Mouse (Mus musculus): ENCODE results near the gene Snrnp70.
A peak's percentile ranks its signal among the peaks of the same experiment; 100 is the strongest.
"Not testable (repeated sequence)": the region's sequence is repeated elsewhere in the genome, so short reads cannot be mapped to it uniquely, and the experiment has no call there.

Gene Snrnp70

DNA sequence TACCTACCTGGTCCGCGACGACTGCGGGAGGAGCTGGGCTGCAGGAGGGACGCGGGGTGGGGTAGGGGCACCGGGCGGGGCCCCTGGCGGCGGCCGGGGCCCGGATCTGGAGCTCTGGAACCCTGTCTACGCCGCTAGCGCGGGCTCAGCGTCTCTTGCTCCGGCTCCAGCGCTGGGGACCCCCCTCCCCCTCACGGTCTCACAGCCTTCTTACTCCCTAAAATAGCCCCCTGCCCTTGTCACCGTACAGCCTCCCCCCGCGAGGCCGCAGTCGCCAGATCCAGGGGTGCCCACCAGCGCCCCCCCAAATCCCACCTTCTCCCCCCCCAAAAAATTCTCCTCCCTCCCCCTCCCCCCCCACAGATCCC is 28.9 kb downstream of the Snrnp70 start, which contains the start of gene Ppfia3:
TSS of gene Ppfia3 (minus strand) at position 368 of the 368 bp plus-strand sequence.
- no peak for DNase-seq

- peak; percentile 83 for DNase-seq
These were observed 29.5 kb downstream of the Snrnp70 start for GRCm38 (mm10) chr7:45365742-45366651.

- peak; percentile 54 for DNase-seq
These were observed 31.6 kb downstream of the Snrnp70 start for GRCm38 (mm10) chr7:45363983-45364382.

DNA sequence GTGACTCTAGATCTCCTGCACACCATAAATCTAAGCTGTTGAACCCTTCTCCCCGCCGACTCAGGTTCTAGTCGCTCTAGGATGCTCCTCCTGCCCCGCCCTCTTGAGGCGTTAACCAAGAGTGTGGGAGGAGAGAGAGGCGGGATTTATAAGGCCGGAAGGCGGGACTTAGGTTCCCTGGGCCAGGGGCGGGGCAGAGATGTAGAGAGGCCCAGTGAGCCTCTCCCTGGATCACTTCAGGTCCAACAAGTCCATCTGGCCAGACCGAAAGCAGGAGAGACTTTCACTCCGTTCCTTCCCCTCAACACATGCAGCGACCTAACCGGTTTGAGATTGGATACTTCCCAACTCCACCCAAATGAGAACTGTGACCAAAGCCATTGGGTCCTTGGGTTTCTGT is 32.7 kb downstream of the Snrnp70 start:
- peak; percentile 91 for DNase-seq

GRCm38 (mm10) chr7:45361243-45361804 is 34.2 kb downstream of the Snrnp70 start:
- peak; percentile 92 for DNase-seq

DNA sequence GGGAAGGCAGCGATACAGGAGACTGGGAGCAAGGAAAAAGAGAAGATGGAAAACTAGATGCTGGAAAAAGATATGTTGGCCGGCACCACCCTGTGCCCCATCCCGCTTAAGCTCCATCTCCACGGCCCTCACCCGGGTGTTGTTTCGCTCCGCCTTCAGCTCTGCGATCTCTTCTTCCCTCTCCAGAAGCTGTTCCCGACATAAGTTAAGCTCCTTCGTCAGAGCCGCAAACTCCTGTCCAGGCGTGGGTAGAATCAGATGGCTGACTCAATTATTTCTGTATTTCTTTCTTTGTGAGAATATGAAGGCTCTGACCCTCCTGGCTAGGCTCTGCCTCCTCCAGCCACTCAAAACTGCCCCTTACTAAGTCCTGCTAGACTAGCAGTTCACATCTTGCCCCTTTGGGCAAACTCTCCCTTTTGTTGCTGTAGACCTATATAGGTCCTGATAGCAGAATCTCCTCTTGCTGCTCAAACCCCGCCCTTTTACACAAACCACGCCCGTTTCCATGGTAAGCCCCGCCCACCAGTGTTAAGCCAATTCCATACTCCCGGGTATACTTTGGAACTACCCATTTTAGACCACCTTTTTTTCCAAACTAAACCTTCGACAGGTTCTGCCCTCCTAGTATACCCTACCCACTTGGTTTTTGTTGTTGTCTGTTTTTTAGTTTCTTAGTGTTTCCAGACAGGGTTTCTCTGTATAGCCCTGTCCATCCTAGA is 35.0 kb downstream of the Snrnp70 start:
- DNase-seq, result peak; percentile 75

DNA sequence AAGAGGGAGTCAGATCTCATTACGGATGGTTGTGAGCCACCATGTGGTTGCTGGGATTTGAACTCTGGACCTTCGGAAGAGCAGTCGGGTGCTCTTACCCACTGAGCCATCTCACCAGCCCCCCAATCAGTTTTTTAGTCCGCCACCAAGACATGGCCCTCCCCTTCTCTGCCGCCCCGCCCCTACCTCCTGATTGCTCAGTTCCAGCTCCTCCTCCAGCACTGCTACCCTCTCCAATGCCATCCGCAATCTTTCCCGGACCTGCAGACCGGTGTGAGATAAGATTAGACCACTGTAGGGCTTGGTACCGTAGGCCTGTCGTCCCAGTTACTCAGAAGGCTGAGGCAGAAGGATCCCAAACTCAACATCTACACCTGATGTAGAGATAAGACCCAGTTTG is 36.5 kb downstream of the Snrnp70 start:
- DNase-seq, result not testable (repeated sequence)

DNA sequence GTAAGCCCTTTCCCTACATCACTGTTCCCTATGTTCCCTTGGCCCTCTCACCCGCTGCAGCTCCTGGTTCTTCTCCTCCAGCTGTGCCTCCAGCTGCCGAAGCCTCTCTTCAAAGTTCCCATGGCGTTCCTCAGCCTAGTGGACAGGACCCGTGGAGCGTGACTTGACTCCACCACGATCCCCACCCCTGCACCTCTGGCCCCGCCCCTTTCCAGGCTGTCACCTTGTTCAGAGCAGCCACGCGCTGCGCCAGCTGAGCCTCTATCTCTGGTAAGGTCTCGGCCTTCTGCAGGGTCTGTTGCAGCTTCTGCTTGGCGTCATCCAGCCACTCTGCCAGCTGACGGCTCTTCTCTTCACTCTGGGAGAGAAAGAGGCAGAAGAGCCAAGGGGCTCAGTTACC is 39.5 kb downstream of the Snrnp70 start:
- no peak for DNase-seq

DNA sequence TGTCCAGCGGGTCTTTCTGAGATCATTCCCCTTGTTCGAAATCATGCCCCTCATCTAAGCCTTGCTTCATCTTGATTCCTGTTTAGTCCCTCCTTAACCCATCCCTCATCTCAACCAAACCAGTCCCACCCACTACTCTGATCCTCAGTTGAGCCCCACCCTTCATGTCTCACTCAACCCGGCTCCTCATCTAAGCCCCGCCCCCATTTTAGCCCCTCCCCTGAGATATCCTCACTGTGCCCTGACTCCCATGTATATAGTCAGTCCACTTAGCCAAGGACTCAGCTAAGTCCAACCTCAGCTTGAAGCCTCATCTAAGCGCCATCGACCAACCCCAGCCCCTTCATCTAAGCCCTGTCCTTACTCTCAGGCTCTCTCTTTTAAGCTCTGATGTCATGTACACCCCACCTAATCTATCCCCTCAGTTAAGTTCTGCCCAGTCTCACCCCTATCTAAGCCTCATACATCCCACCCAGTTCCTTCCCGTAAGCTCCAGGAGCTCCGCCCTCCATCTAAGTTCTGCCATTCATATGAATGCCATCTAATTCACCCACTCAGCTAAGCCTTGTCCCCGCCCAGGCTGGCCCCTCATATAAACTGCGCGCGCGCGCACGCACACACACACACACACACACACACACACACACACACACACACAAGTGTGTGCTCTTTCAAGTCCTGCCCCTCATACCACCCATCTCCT is 40.1 kb downstream of the Snrnp70 start:
- DNase-seq, result no peak

GRCm38 (mm10) chr7:45353041-45353440 is 42.5 kb downstream of the Snrnp70 start:
- no peak for DNase-seq

DNA sequence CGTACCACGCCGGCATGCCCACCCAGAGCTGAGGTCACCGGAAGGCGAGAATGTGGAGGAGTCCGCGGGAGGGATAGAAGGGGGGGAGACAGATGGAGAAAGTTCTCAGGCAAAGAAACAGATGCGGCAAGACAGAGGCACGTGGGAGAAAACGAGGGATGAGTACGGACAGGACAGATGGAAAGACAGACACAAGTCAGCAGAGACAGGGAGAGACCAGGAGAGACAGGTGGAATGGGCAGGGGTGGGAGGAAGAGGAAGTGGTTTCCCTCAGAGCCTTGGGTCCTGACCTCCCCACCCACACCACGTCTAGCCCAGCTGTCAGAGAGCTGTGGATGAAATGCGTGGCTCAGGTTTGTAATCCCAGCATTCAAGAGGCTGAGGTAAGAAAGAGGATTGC is 48.6 kb downstream of the Snrnp70 start:
- DNase-seq, result peak; percentile 2

DNA sequence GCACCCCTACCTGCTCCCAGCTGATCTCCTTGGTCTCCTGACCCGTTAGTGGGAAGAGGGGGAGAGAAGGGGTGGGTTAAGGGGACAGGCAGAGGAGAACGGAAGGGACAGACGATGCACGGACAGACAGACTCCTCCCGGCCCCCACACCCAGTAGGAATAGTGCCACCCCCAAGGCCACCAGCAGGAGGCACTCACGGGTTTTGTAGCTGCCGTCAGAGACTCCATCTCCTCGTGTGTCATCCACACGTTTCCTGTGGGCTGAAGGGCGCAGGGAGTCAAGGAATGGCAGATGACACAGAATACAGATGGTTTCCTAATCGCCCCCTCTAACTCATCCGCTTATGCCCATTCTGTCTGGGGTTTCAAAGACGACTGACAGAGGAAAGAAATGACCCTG is 52.0 kb downstream of the Snrnp70 start:
- DNase-seq, result peak; percentile 37

DNA sequence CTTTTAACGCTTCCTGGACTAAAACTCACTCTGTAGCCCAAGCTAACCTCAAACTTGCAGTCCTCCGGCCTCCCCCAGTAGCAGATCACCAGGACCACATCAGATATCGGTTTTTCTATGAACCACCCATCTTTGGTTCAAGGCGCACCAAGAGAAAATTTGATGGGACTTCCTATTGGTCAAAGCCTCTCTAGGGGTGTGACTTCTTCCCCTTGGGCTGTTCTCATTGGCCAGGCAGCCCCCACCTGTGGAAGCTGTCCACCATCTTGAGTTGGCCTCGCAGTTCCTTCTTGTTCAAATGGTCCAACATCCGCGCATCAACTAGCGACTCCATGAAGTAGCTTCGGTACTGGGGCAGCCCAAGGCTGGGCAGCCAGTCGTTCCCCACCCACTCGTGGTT is 53.5 kb downstream of the Snrnp70 start:
- no peak for DNase-seq

DNA sequence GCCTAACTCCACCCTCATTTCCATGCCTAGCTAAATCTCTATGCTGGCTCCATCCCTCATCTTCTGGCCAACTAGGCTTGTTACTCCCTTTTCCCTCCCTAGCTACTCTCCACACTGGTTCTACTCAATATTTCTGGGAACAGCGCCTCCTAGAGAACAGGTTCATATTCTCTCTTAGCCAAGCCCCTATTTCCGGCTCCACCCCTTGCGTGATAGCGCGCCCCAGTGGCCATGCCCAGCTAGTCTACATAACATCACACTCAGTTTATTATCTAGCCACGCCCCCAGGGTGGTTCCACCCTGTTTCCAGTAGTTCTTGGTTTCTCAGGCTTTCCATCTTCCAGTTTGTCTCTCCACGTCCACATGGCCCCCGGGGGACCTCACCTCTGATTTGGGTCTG is 54.2 kb downstream of the Snrnp70 start:
- peak; percentile 76 for DNase-seq

DNA sequence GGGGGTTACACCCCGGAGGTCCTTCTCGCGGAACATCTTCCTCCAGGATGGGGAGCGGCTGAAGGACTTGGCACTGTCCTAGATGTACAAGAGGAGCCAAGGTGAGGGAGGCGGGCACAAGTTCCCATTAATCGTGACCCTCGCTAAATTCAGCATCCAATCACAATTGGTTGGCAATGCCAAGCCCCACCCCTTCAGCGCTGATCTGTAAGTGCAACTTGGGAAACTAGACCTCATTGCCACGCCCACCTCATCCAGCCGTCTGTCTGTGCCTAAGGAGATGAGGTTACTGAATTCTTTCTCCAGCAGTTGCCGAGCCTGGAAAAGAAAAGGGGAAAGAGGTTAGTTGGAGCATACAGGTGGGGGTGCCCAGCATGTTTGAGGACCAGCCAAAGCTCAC is 54.9 kb downstream of the Snrnp70 start:
- DNase-seq, result no peak

GRCm38 (mm10) chr7:45340066-45340442 is 55.5 kb downstream of the Snrnp70 start:
- no peak for DNase-seq

GRCm38 (mm10) chr7:45339410-45340065 is 56.0 kb downstream of the Snrnp70 start:
- peak; percentile 76 for DNase-seq

GRCm38 (mm10) chr7:45338161-45338911 is 57.2 kb downstream of the Snrnp70 start:
- no peak for DNase-seq

DNA sequence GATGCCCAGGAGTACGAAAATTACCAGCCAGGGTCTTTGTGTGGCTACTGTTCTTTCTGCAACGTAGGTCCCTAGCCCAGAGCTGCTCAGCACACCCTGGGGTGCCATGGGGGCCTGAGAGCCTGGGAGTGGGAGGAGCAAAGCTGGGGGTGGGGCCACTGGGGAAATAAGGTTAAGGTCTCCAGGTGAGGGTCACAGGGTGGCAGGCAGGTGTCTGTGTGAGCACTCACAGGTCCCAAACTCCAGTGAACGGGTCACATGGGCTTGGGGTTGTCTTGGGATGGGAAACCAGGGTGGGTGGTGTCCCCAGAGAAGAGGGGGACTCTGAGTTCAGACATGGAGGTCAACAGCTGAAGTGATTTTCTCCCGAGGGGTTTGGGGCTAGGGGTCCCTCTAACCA is 58.1 kb downstream of the Snrnp70 start:
- no peak for DNase-seq

DNA sequence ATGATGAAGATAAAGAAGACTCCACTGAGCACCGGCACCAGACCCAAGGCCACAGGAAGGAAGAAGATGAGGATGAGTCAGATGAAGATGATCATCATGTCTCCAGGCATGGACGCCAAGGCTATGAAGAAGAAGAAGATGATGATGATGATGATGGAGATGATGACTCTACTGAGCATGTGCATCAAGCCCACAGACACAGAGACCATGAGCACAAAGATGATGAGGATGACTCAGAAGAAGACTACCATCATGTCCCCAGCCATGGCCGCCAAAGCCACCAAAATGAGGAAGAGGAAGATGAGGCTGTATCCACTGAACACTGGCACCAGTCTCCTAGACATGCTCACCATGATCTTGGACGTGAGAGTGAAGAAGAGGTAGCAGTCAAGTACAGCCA is 59.2 kb downstream of the Snrnp70 start:
- DNase-seq, result no peak

- DNase-seq, result no peak
These were observed 60.5 kb downstream of the Snrnp70 start, which contains the start of gene Hrc for GRCm38 (mm10) chr7:45335056-45335455. TSS of gene Hrc (plus strand) at chr7:45335290.

GRCm38 (mm10) chr7:45334605-45335004 is 60.9 kb downstream of the Snrnp70 start:
- DNase-seq, result no peak

All from cerebellum, adult 9-10 months (tissue).